Mouse (Mus musculus) heart, postnatal 0 days (tissue): ENCODE results near the gene Smo. TPM values are rescaled to one million over a fixed set of nuclear protein-coding genes. Genes with fewer than 3 reads are reported as not detected.

Source experiments
- ATAC-seq: fragments of 200-750 bp; cut with Nextera tagmentation; 2 replicates; pipeline ENCODE4 v1.8.0; 2017; ENCODE audit warnings: low read depth, moderate number of reproducible peaks, moderate library complexity; ENCODE audit not compliant: insufficient read depth
- DNase-seq: peaks from one replicate; pipeline ENCODE4 v3.0.0-alpha.2; 2016; ENCODE audit warnings: low spot score
- H3K27ac ChIP-seq: fragments of 300-500 bp; sonication (generic); 2 replicates; pipeline ENCODE4 v1.5.1; 2014; ENCODE audit warnings: low read depth, mild to moderate bottlenecking
- H3K27me3 ChIP-seq: fragments of 300-500 bp; sonication (generic); 2 replicates; pipeline ENCODE4 v1.6.1; 2014; ENCODE audit warnings: low read length, mixed read lengths; ENCODE audit not compliant: control insufficient read depth, insufficient read depth
- H3K36me3 ChIP-seq: fragments of 300-500 bp; sonication (generic); replicated peaks from 2 replicates; pipeline ENCODE4 v1.6.1; 2014; ENCODE audit warnings: low read length, mixed read lengths; ENCODE audit not compliant: control insufficient read depth, insufficient read depth
- H3K4me1 ChIP-seq: fragments of 300-500 bp; sonication (generic); 2 replicates; pipeline ENCODE4 v1.6.1; 2014; ENCODE audit warnings: antibody characterized with exemption; ENCODE audit not compliant: control insufficient read depth, insufficient read depth
- H3K4me2 ChIP-seq: fragments of 300-500 bp; sonication (generic); 2 replicates; pipeline ENCODE4 v1.6.1; 2014; ENCODE audit warnings: low read depth, mild to moderate bottlenecking, low read length, moderate library complexity
- H3K4me3 ChIP-seq: fragments of 300-500 bp; sonication (generic); 2 replicates; pipeline ENCODE4 v1.5.1; 2014; ENCODE audit warnings: low read depth, low read length
- H3K9ac ChIP-seq: fragments of 300-500 bp; sonication (generic); replicated peaks from 2 replicates; pipeline ENCODE4 v1.6.1; 2014; ENCODE audit warnings: low read depth, low read length, mixed read lengths
- H3K9me3 ChIP-seq: fragments of 300-500 bp; sonication (generic); replicated peaks from 2 replicates; pipeline ENCODE4 v1.6.1; 2016; ENCODE audit warnings: low read length; ENCODE audit not compliant: control insufficient read depth
- CTCF ChIP-seq: IDR thresholded peaks from 2 replicates; pipeline ENCODE4 v1.5.1; 2016; ENCODE audit warnings: antibody characterized with exemption, control low read depth, low read depth
- EP300 ChIP-seq: IDR thresholded peaks from 2 replicates; pipeline ENCODE4 v1.6.1; 2016; ENCODE audit warnings: antibody characterized with exemption, low read depth
- WGBS: fragments of 180-500 bp; shearing (Covaris S2); extraction: QIAGEN DNeasy Blood & Tissue Kit; methylation state at CpG from one replicate; pipeline ENCODE4 v1.1.7; 2014; 5-methylcytosine and 5-hydroxymethylcytosine counted together
- polyA plus RNA-seq: library from polyadenylated mRNA; unstranded; fragments of >200 nt; fragmentation: Nextera tagmentation; extraction: Ambion mirVana; gene quantifications from 2 replicates; pipeline ENCODE4 v1.2.1, GENCODE M21; 2015
- total RNA-seq: library from RNA; depleted of rRNA; stranded (reverse); fragments of >200 nt; gene quantifications from 2 replicates; pipeline ENCODE4 v1.2.3, GENCODE M21; 2014; ENCODE audit warnings: low replicate concordance

Gene Smo
- total and polyA plus RNA-seq, 2 experiments from 2014 or later: 7.1 to 50.9 TPM

DNA sequence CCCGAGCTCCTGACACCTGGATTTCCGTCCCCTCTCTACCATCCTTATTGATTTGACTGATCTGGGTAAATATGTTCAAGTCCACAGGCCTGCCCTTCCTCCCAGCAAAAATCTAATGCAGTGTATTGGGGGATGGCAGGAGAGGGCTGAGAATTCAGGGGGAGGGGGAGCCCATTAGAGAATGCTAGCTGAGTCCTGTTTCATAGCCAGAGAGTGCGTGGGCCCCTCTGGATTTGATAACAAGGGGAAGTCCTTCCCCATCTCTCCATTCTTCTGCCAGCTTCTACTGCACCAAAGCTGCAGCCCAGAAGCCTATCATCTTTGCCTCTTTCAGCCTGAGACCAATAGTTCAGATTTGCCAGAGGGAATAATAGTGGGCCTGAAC, 40.0 kb upstream of the Smo start:
- no peak overlapping the region for H3K9ac ChIP-seq
- H3K36me3 ChIP-seq: no peaks in the 10 kb centered on the region
- H3K4me1 ChIP-seq: no peaks in the 10 kb centered on the region
- H3K27ac ChIP-seq: no peak overlapping the region
- H3K27me3 ChIP-seq: 0 out of 2 replicates have a peak, but pooled peaks cover 10% of the 10 kb centered on the region
- TF ChIP-seq EP300 (no peak), CTCF (no peak)
- no peak overlapping the region for H3K4me3 ChIP-seq
- DNase-seq: no peak
- H3K4me2 ChIP-seq: no peak overlapping the region
- H3K9me3 ChIP-seq: no peaks in the 10 kb centered on the region
- 70% methylated on average over 3 of the region's 3 CpGs for WGBS
- no peak for ATAC-seq

GRCm38 (mm10) chr6:29695975-29696374, 39.3 kb upstream of the Smo start:
- H3K9me3 ChIP-seq: no peaks in the 10 kb centered on the region
- no peak overlapping the region for H3K4me2 ChIP-seq
- WGBS: 76% methylated on average over 7 of the region's 7 CpGs
- H3K4me3 ChIP-seq: no peak overlapping the region
- H3K36me3 ChIP-seq: no peaks in the 10 kb centered on the region
- DNase-seq: no peak
- H3K4me1 ChIP-seq: no peaks in the 10 kb centered on the region
- H3K9ac ChIP-seq: no peak overlapping the region
- ATAC-seq: no peak
- no peak overlapping the region for H3K27ac ChIP-seq
- 0 out of 2 replicates have a peak, but pooled peaks cover 10% of the 10 kb centered on the region for H3K27me3 ChIP-seq
- TF ChIP-seq EP300: no peak
- TF ChIP-seq CTCF: no peak

- Histone ChIP-seq H3K4me1 (no peaks in the 10 kb centered on the region), H3K4me2 (no peak overlapping the region), H3K9me3 (no peaks in the 10 kb centered on the region), H3K27ac (no peak overlapping the region), H3K27me3 (0 out of 2 replicates have a peak, but pooled peaks cover under 1% of the 10 kb centered on the region), H3K36me3 (no peaks in the 10 kb centered on the region), H3K9ac (no peak overlapping the region), H3K4me3 (no peak overlapping the region)
- ATAC-seq (no peak), DNase-seq (no peak)
- TF ChIP-seq CTCF (no peak), EP300 (no peak)
Measured at GRCm38 (mm10) chr6:29697139-29697538, 38.2 kb upstream of the Smo start.

- Histone ChIP-seq H3K9me3 (no peaks in the 10 kb centered on the region), H3K27ac (no peak overlapping the region), H3K4me3 (no peak overlapping the region), H3K4me2 (no peak overlapping the region), H3K36me3 (no peaks in the 10 kb centered on the region), H3K27me3 (no peaks in the 10 kb centered on the region), H3K4me1 (no peaks in the 10 kb centered on the region), H3K9ac (no peak overlapping the region)
- TF ChIP-seq EP300 (no peak), CTCF (0 out of 2 replicates have a peak, but pooled peaks have one; percentile 13)
- ATAC-seq (no peak), DNase-seq (no peak)
- 31% methylated on average over 3 of the region's 3 CpGs for WGBS
Measured at GRCm38 (mm10) chr6:29697548-29697947, 37.8 kb upstream of the Smo start.

GRCm38 (mm10) chr6:29699085-29699745, 36.1 kb upstream of the Smo start:
- WGBS: 80% methylated on average over 7 of the region's 7 CpGs
- Histone ChIP-seq H3K4me3 (no peak overlapping the region), H3K9ac (no peak overlapping the region), H3K9me3 (no peaks in the 10 kb centered on the region), H3K36me3 (no peaks in the 10 kb centered on the region), H3K27me3 (no peaks in the 10 kb centered on the region), H3K4me1 (no peaks in the 10 kb centered on the region), H3K27ac (no peak overlapping the region), H3K4me2 (no peak overlapping the region)
- DNase-seq (no peak), ATAC-seq (no peak)
- TF ChIP-seq EP300 (no peak), CTCF (no peak)

DNA sequence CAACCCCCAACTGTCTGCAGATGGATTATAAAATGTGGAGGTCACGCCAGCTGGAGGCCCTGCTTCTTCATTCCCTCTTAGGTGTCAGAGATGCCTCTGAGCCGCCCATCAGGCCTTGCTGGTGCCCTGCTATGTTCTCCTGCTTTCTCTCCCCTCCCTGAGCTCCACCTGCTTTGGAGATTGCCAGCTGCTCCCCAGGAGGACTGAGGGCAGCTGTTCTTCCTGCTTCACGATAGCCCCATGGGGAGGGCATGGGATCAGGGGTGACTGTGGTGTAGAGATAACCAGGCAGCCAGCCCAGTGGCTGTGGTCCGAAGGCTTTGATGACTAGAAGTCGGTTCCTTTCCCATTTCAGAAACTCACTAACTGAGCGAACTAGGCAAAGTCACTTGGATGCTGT, 34.3 kb upstream of the Smo start:
- DNase-seq (no peak), ATAC-seq (no peak)
- H3K9ac ChIP-seq: no peak overlapping the region
- no peak overlapping the region for H3K27ac ChIP-seq
- no peak for TF ChIP-seq EP300
- TF ChIP-seq CTCF: no peak
- 67% methylated on average over 6 of the region's 6 CpGs for WGBS
- no peaks in the 10 kb centered on the region for H3K9me3 ChIP-seq
- no peaks in the 10 kb centered on the region for H3K36me3 ChIP-seq
- no peak overlapping the region for H3K4me2 ChIP-seq
- no peaks in the 10 kb centered on the region for H3K27me3 ChIP-seq
- no peaks in the 10 kb centered on the region for H3K4me1 ChIP-seq
- H3K4me3 ChIP-seq: no peak overlapping the region
